Mouse (Mus musculus): Measurements from ENCODE around the gene Rnf145. TPM values are rescaled to one million over a fixed set of nuclear protein-coding genes. Genes with fewer than 3 reads are reported as not detected.

Gene Rnf145
- 50.5 and 53.5 TPM in 2 replicates for polyA plus RNA-seq (2015; fragmentation: Nextera tagmentation; extraction: Ambion mirVana)

DNA sequence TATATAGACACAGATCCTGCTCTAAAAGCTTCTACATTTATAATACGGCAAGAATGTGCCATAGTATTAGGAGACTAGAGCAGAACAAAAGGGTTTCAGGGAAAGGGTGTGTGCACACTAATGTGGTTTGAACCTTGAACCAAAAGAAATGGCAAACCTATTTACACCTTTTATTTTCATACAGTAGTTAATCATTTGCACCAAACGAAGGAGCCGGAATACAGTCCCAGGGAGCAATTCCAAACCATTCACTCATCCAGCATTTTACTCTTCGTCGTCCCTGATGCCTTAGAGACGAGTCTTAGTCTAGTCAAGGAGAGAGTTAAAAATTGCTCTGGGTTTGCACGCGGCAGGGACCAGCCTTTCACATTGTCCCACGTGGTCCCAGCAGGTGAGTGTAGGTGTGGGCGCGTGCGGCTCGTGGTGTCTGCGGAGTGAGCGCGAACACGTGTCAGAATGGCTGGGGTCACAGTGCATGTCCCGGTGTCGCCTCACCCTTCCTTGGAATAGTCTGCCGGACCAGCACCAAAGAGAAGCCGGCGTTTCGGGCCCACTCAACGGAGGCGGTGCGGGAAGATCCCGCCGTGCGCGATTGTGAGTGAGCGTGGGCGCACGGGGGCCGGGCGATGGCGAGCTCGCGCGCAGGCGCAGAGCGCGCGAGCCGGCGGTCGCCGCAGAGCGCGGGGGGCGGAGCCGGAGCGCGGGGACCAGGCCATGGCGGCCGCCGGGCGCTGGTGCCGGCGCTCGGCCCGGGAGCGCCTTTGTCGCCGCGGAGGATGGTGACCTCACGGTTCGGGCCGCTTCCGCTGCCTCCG, at the start of gene Rnf145:
Gene Rnf145, plus strand, starts transcription at position 684 of the 815 bp plus-strand sequence.
- under 1% methylated on average over 68 of the region's 70 CpGs for WGBS
- no peaks in the 10 kb centered on the region for H3K9me3 ChIP-seq (replicated peaks; ENCODE audit: control insufficient read depth, low read length)

GRCm38 (mm10) chr11:44469646-44470431, 48.9 kb upstream of the Rnf145 start:
- H3K4me1 ChIP-seq (ENCODE audit: control insufficient read depth, insufficient read depth, low read length) = peaks cover 13% of the 10 kb centered on the region
- peaks cover 6% of the 10 kb centered on the region; the same call in 1 of the 2 replicates for H3K36me3 ChIP-seq (ENCODE audit: control insufficient read depth, insufficient read depth)
- peak overlapping the region; percentile 83 for H3K9ac ChIP-seq (ENCODE audit: low read length)
- H3K27ac ChIP-seq (ENCODE audit: low read length) = peak overlapping the region; percentile 96
- H3K9me3 ChIP-seq (replicated peaks; ENCODE audit: control insufficient read depth, low read length) = no peaks in the 10 kb centered on the region
- WGBS = under 1% methylated on average over 59 of the region's 59 CpGs
- H3K4me3 ChIP-seq (ENCODE audit: low read length) = peak overlapping the region; percentile 66
- peak; percentile 68 for ATAC-seq (replicated peaks; ENCODE audit: extremely low read depth, insufficient read depth, low FRiP score)
- H3K27me3 ChIP-seq (ENCODE audit: control insufficient read depth, insufficient read depth, low read length) = no peaks in the 10 kb centered on the region
- H3K4me2 ChIP-seq (ENCODE audit: low read depth, low read length) = peak overlapping the region; percentile 76

More for the DNA sequence above, at the start of gene Rnf145:
- H3K4me1 ChIP-seq (ENCODE audit: control insufficient read depth, insufficient read depth, low read length) = peaks cover 13% of the 10 kb centered on the region
- H3K9ac ChIP-seq (ENCODE audit: low read length) = peak within 1 kb of the TSS; percentile 98
- ATAC-seq (replicated peaks; ENCODE audit: extremely low read depth, insufficient read depth, low FRiP score) = peak; percentile 79
- H3K27me3 ChIP-seq (ENCODE audit: control insufficient read depth, insufficient read depth, low read length) = no peaks in the 10 kb centered on the region
- peak within 1 kb of the TSS; percentile 90 for H3K27ac ChIP-seq (ENCODE audit: low read length)
- H3K36me3 ChIP-seq (ENCODE audit: control insufficient read depth, insufficient read depth) = no peaks in the 10 kb centered on the region
- H3K4me3 ChIP-seq (ENCODE audit: low read length) = peak within 1 kb of the TSS; percentile 96
- peak within 1 kb of the TSS; percentile 88 for H3K4me2 ChIP-seq (ENCODE audit: low read depth, low read length)

GRCm38 (mm10) chr11:44470432-44471336, 48.1 kb upstream of the Rnf145 start, which contains the start of gene Ublcp1:
Gene Ublcp1, minus strand, starts transcription at chr11:44470498.
- Histone ChIP-seq H3K27me3 (ENCODE audit: control insufficient read depth, insufficient read depth, low read length) (no peaks in the 10 kb centered on the region), H3K9ac (ENCODE audit: low read length) (peak within 1 kb of the TSS; percentile 83), H3K4me2 (ENCODE audit: low read depth, low read length) (peak within 1 kb of the TSS; percentile 76), H3K27ac (ENCODE audit: low read length) (peak within 1 kb of the TSS; percentile 96), H3K9me3 (replicated peaks; ENCODE audit: control insufficient read depth, low read length) (no peaks in the 10 kb centered on the region), H3K4me1 (ENCODE audit: control insufficient read depth, insufficient read depth, low read length) (peaks cover 13% of the 10 kb centered on the region), H3K4me3 (ENCODE audit: low read length) (peak within 1 kb of the TSS; percentile 66), H3K36me3 (ENCODE audit: control insufficient read depth, insufficient read depth) (0 out of 2 replicates have a peak, but pooled peaks cover 1% of the 10 kb centered on the region)
- peak; percentile 93 for ATAC-seq (replicated peaks; ENCODE audit: extremely low read depth, insufficient read depth, low FRiP score)
- under 1% methylated on average over 53 of the region's 54 CpGs for WGBS

DNA sequence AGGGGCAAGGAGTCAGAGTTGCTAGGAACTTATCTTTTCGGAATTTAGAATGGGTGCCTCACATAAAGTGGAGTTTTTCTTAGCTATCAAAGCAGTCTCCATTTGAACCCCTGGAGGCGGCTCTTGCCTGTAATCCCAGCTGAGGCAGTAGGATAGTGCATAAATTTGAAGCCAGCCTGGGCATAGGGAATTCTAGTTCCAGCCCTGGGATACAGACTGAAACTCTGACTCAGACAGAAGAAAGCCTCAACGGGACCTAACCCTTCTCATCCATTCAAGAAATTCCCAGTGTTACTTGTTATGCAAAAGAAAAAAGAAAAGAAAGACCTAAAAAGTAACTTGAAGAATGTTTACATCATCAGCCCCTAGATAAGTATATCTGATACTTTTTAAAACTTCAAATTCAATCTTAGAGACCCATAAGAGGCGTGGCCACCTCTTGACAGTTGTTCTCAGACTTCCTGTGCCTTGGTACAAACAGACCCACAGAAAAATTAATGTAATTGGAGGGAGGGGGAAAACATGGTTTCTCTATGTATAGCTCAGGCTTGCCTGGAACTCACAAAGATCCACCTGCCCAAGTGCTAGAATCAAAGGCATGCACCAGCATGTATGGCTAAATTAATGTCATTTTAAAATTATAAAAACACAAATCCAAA, 47.3 kb upstream of the Rnf145 start:
- peaks cover 13% of the 10 kb centered on the region for H3K4me1 ChIP-seq (ENCODE audit: control insufficient read depth, insufficient read depth, low read length)
- H3K9ac ChIP-seq (ENCODE audit: low read length) = peak overlapping the region; percentile 83
- H3K36me3 ChIP-seq (ENCODE audit: control insufficient read depth, insufficient read depth) = no peaks in the 10 kb centered on the region
- no peaks in the 10 kb centered on the region for H3K9me3 ChIP-seq (replicated peaks; ENCODE audit: control insufficient read depth, low read length)
- no peaks in the 10 kb centered on the region for H3K27me3 ChIP-seq (ENCODE audit: control insufficient read depth, insufficient read depth, low read length)
- peak overlapping the region; percentile 76 for H3K4me2 ChIP-seq (ENCODE audit: low read depth, low read length)
- ATAC-seq (replicated peaks; ENCODE audit: extremely low read depth, insufficient read depth, low FRiP score) = no peak
- 13% methylated on average over 4 of the region's 4 CpGs for WGBS
- peak overlapping the region; percentile 96 for H3K27ac ChIP-seq (ENCODE audit: low read length)
- peak overlapping the region; percentile 66 for H3K4me3 ChIP-seq (ENCODE audit: low read length)

DNA sequence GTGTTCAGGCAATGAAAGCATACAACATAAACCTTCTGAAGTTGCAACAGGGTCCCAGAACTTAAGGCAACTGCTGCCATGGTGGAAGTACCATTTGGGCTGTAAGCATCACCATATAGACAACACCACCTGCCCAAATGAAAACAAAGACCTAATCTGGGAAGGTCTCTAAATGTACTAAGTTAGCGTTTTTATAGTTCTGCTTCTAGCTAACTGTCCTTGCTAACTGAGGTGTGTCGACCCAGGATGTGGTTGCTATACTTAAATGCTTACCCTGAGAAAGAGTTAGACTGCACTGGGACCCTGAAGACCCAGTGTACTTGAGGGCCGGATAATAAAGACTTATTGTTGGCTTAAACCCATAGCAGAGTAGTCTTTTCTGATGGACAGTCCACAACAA, 43.3 kb upstream of the Rnf145 start:
- no peak for ATAC-seq (replicated peaks; ENCODE audit: extremely low read depth, insufficient read depth, low FRiP score)
- WGBS = 70% methylated on average over 3 of the region's 3 CpGs
- Histone ChIP-seq H3K27me3 (ENCODE audit: control insufficient read depth, insufficient read depth, low read length) (no peaks in the 10 kb centered on the region), H3K4me1 (ENCODE audit: control insufficient read depth, insufficient read depth, low read length) (peaks cover 6% of the 10 kb centered on the region), H3K9ac (ENCODE audit: low read length) (no peak overlapping the region), H3K4me2 (ENCODE audit: low read depth, low read length) (no peak overlapping the region), H3K36me3 (ENCODE audit: control insufficient read depth, insufficient read depth) (no peaks in the 10 kb centered on the region), H3K9me3 (replicated peaks; ENCODE audit: control insufficient read depth, low read length) (no peaks in the 10 kb centered on the region), H3K27ac (ENCODE audit: low read length) (no peak overlapping the region), H3K4me3 (ENCODE audit: low read length) (no peak overlapping the region)

DNA sequence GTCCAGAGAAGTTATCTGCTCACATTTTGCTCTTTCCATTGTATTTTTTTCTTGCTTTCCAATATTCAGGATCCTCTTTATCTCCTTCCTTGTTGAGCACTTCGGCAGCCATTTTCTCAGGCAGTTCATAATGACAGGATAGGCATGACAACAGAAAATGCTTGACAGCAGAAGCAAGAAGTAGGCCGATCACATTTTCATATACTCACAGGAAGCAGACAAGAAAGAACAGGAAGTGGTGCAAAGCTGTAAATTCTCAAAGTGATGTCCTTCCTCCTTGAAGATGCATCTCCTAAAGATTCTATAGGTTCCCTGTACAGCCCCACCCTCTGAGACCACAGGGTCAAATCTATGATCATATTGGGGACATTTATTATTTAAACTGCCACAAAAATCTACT, 42.3 kb upstream of the Rnf145 start:
- Histone ChIP-seq H3K4me3 (ENCODE audit: low read length) (no peak overlapping the region), H3K4me1 (ENCODE audit: control insufficient read depth, insufficient read depth, low read length) (peaks cover 4% of the 10 kb centered on the region), H3K27me3 (ENCODE audit: control insufficient read depth, insufficient read depth, low read length) (no peaks in the 10 kb centered on the region), H3K27ac (ENCODE audit: low read length) (no peak overlapping the region), H3K36me3 (ENCODE audit: control insufficient read depth, insufficient read depth) (no peaks in the 10 kb centered on the region), H3K4me2 (ENCODE audit: low read depth, low read length) (no peak overlapping the region), H3K9me3 (replicated peaks; ENCODE audit: control insufficient read depth, low read length) (no peaks in the 10 kb centered on the region), H3K9ac (ENCODE audit: low read length) (no peak overlapping the region)
- no peak for ATAC-seq (replicated peaks; ENCODE audit: extremely low read depth, insufficient read depth, low FRiP score)
- 55% methylated on average over 2 of the region's 2 CpGs for WGBS

DNA sequence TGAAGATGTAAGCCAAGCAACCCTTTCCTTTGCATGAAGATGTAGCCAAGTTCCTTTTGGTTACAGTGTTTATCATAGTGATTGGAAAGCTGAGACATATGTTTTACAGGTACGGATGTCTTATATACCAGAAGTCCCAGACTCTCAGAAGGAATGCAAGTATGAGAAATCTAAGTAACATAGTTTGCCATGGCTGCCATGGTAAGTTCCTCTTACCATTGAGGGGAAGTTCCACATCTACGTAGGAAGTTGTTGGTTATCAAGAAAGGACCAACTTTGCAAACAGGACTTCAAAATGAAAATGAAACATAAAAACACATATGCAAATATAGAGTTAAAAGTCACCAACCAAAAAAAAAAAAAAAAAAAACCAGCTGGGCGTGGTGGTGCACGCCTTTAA, 40.4 kb upstream of the Rnf145 start:
- H3K9me3 ChIP-seq (replicated peaks; ENCODE audit: control insufficient read depth, low read length) = no peaks in the 10 kb centered on the region
- H3K4me2 ChIP-seq (ENCODE audit: low read depth, low read length) = no peak overlapping the region
- no peak overlapping the region for H3K27ac ChIP-seq (ENCODE audit: low read length)
- H3K36me3 ChIP-seq (ENCODE audit: control insufficient read depth, insufficient read depth) = no peaks in the 10 kb centered on the region
- ATAC-seq (replicated peaks; ENCODE audit: extremely low read depth, insufficient read depth, low FRiP score) = no peak
- no peaks in the 10 kb centered on the region for H3K27me3 ChIP-seq (ENCODE audit: control insufficient read depth, insufficient read depth, low read length)
- H3K4me3 ChIP-seq (ENCODE audit: low read length) = no peak overlapping the region
- H3K4me1 ChIP-seq (ENCODE audit: control insufficient read depth, insufficient read depth, low read length) = no peaks in the 10 kb centered on the region
- no peak overlapping the region for H3K9ac ChIP-seq (ENCODE audit: low read length)
- WGBS = 73% methylated on average over 4 of the region's 4 CpGs

GRCm38 (mm10) chr11:44480246-44480645, 38.5 kb upstream of the Rnf145 start:
- Histone ChIP-seq H3K36me3 (ENCODE audit: control insufficient read depth, insufficient read depth) (no peaks in the 10 kb centered on the region), H3K27ac (ENCODE audit: low read length) (no peak overlapping the region), H3K4me2 (ENCODE audit: low read depth, low read length) (no peak overlapping the region), H3K27me3 (ENCODE audit: control insufficient read depth, insufficient read depth, low read length) (no peaks in the 10 kb centered on the region), H3K9ac (ENCODE audit: low read length) (no peak overlapping the region), H3K9me3 (replicated peaks; ENCODE audit: control insufficient read depth, low read length) (no peaks in the 10 kb centered on the region), H3K4me3 (ENCODE audit: low read length) (no peak overlapping the region), H3K4me1 (ENCODE audit: control insufficient read depth, insufficient read depth, low read length) (no peaks in the 10 kb centered on the region)
- no peak for ATAC-seq (replicated peaks; ENCODE audit: extremely low read depth, insufficient read depth, low FRiP score)
- WGBS = 84% methylated on average over 6 of the region's 6 CpGs
